Mouse (Mus musculus): ENCODE measurements around the gene Dner. TPM values are rescaled to one million over a fixed set of nuclear protein-coding genes. Genes with fewer than 3 reads are reported as not detected.
A peak's percentile ranks its signal among the peaks of the same experiment; 100 is the strongest.

Dner gene
- polyA plus RNA-seq, 1 experiment from 2014 or later, result 301 TPM

DNA sequence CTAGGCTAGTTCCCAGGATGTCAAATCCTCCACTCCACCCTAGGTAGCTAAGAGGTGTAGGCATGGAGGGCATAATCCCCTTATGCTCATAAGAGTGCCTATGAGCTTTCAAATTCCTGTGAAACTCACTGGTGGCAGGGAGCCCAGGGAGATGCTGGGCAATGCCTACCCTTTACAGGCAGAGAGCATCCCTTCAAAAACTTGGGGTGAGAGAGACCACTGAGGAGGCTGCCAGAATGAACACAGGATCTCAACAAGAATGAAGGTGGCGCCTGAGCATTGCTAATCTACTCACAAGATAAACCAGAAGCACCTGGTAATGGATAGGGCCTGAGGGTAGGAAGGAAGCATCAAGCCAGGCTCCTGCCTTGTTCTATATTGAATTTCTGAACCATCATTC, 267.7 kb downstream of the Dner start:
- WGBS, result 68% methylated on average over 1 of the region's 1 CpGs

GRCm38 (mm10) chr1:84427757-84428156, 268.3 kb downstream of the Dner start:
- WGBS, result 88% methylated on average over 11 of the region's 11 CpGs
- Histone ChIP-seq H3K4me1 (replicated peaks; ENCODE audit: control insufficient read depth, insufficient read depth, low read length) (no peaks in the 10 kb centered on the region), H3K9ac (no peak overlapping the region), H3K4me2 (replicated peaks) (no peak overlapping the region), H3K36me3 (replicated peaks; ENCODE audit: control insufficient read depth, insufficient read depth) (peaks cover 18% of the 10 kb centered on the region; the same call in 1 of the 2 replicates), H3K27me3 (ENCODE audit: control insufficient read depth, insufficient read depth, low read length) (no peaks in the 10 kb centered on the region), H3K4me3 (replicated peaks; ENCODE audit: low read length) (no peak overlapping the region), H3K27ac (no peak overlapping the region), H3K9me3 (ENCODE audit: control insufficient read depth, low read length) (no peaks in the 10 kb centered on the region)
- DNase-seq (ENCODE audit: low spot score) (no peak), ATAC-seq (ENCODE audit: low FRiP score) (no peak)

More for the DNA sequence above, 267.7 kb downstream of the Dner start:
- no peak overlapping the region for H3K9ac ChIP-seq
- DNase-seq (ENCODE audit: low spot score) (no peak), ATAC-seq (ENCODE audit: low FRiP score) (no peak)
- peaks cover 18% of the 10 kb centered on the region; the same call in 1 of the 2 replicates for H3K36me3 ChIP-seq (replicated peaks; ENCODE audit: control insufficient read depth, insufficient read depth)
- H3K9me3 ChIP-seq (ENCODE audit: control insufficient read depth, low read length), result no peaks in the 10 kb centered on the region
- H3K4me2 ChIP-seq (replicated peaks), result no peak overlapping the region
- no peak overlapping the region for H3K27ac ChIP-seq
- H3K4me3 ChIP-seq (replicated peaks; ENCODE audit: low read length), result no peak overlapping the region
- H3K27me3 ChIP-seq (ENCODE audit: control insufficient read depth, insufficient read depth, low read length), result no peaks in the 10 kb centered on the region
- no peaks in the 10 kb centered on the region for H3K4me1 ChIP-seq (replicated peaks; ENCODE audit: control insufficient read depth, insufficient read depth, low read length)

- DNase-seq (ENCODE audit: low spot score) (no peak), ATAC-seq (ENCODE audit: low FRiP score) (no peak)
- H3K4me3 ChIP-seq (replicated peaks; ENCODE audit: low read length), result no peak overlapping the region
- H3K4me1 ChIP-seq (replicated peaks; ENCODE audit: control insufficient read depth, insufficient read depth, low read length), result no peaks in the 10 kb centered on the region
- 88% methylated on average over 5 of the region's 5 CpGs for WGBS
- peaks cover 18% of the 10 kb centered on the region; the same call in 1 of the 2 replicates for H3K36me3 ChIP-seq (replicated peaks; ENCODE audit: control insufficient read depth, insufficient read depth)
- no peaks in the 10 kb centered on the region for H3K27me3 ChIP-seq (ENCODE audit: control insufficient read depth, insufficient read depth, low read length)
- no peak overlapping the region for H3K9ac ChIP-seq
- no peak overlapping the region for H3K4me2 ChIP-seq (replicated peaks)
- no peaks in the 10 kb centered on the region for H3K9me3 ChIP-seq (ENCODE audit: control insufficient read depth, low read length)
- no peak overlapping the region for H3K27ac ChIP-seq
These were observed 269.3 kb downstream of the Dner start for GRCm38 (mm10) chr1:84426679-84427078.

DNA sequence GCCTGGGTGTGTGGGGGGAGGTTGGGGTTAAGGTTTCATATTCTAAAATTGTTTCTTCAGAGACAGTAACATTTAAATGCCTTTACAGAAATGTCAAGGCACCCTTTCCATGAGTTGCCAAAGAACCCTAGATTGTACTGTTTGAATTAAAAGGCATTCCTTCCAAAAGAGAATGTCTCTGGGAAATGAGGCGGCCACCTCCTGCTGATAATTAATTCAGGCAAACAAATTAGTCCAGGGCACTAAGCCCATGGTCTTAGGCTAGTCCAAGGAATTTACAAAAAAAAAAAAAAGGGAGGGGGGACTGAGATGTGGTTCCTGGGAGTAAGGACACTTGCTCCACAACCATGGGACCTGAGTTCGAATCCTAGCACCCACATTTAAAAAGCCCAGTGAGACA, 273.1 kb downstream of the Dner start:
- Histone ChIP-seq H3K4me1 (replicated peaks; ENCODE audit: control insufficient read depth, insufficient read depth, low read length) (0 out of 2 replicates have a peak, but pooled peaks cover 4% of the 10 kb centered on the region), H3K36me3 (replicated peaks; ENCODE audit: control insufficient read depth, insufficient read depth) (peaks cover 8% of the 10 kb centered on the region; the same call in 1 of the 2 replicates), H3K4me3 (replicated peaks; ENCODE audit: low read length) (no peak overlapping the region), H3K4me2 (replicated peaks) (no peak overlapping the region), H3K27ac (no peak overlapping the region), H3K9me3 (ENCODE audit: control insufficient read depth, low read length) (no peaks in the 10 kb centered on the region), H3K27me3 (ENCODE audit: control insufficient read depth, insufficient read depth, low read length) (no peaks in the 10 kb centered on the region), H3K9ac (no peak overlapping the region)
- WGBS, result 48% methylated on average over 2 of the region's 2 CpGs
- peak; percentile 31; the same call in 1 of the 2 replicates for ATAC-seq (ENCODE audit: low FRiP score)
- no peak for DNase-seq (ENCODE audit: low spot score)

DNA sequence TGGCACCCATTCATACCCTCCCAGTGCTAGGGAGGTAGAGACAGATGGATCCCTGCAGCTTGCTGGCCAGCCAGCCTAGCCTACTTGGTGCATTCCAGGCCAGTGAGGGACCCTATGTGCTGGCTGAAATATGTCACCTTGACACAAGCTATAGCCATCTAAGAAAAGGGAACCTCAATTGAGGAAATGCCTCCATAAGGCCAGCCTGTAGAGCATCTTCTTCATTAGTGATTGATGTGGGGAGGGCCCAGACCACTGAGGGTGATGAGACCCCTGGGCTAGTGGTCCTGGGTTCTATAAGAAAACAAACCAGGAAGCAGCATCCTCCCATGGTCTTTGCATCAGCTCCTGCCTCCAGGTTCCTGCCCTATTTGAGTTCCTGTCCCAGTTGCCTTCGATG, 274.2 kb downstream of the Dner start:
- DNase-seq (ENCODE audit: low spot score) (no peak), ATAC-seq (ENCODE audit: low FRiP score) (no peak)
- H3K4me1 ChIP-seq (replicated peaks; ENCODE audit: control insufficient read depth, insufficient read depth, low read length), result 0 out of 2 replicates have a peak, but pooled peaks cover 4% of the 10 kb centered on the region
- H3K9me3 ChIP-seq (ENCODE audit: control insufficient read depth, low read length), result no peaks in the 10 kb centered on the region
- H3K27ac ChIP-seq, result no peak overlapping the region; the same call in 1 of the 2 replicates
- WGBS, result 83% methylated on average over 1 of the region's 1 CpGs
- H3K4me3 ChIP-seq (replicated peaks; ENCODE audit: low read length), result no peak overlapping the region
- H3K4me2 ChIP-seq (replicated peaks), result no peak overlapping the region
- no peak overlapping the region for H3K9ac ChIP-seq
- no peaks in the 10 kb centered on the region; the same call in 1 of the 2 replicates for H3K36me3 ChIP-seq (replicated peaks; ENCODE audit: control insufficient read depth, insufficient read depth)
- H3K27me3 ChIP-seq (ENCODE audit: control insufficient read depth, insufficient read depth, low read length), result no peaks in the 10 kb centered on the region

GRCm38 (mm10) chr1:84419416-84419815, 276.6 kb downstream of the Dner start:
- H3K9ac ChIP-seq, result no peak overlapping the region
- ATAC-seq (ENCODE audit: low FRiP score), result no peak
- DNase-seq (ENCODE audit: low spot score), result no peak
- H3K4me2 ChIP-seq (replicated peaks), result no peak overlapping the region
- no peaks in the 10 kb centered on the region for H3K27me3 ChIP-seq (ENCODE audit: control insufficient read depth, insufficient read depth, low read length)
- H3K4me3 ChIP-seq (replicated peaks; ENCODE audit: low read length), result no peak overlapping the region
- 0 out of 2 replicates have a peak, but pooled peaks cover 4% of the 10 kb centered on the region for H3K4me1 ChIP-seq (replicated peaks; ENCODE audit: control insufficient read depth, insufficient read depth, low read length)
- no peaks in the 10 kb centered on the region; the same call in 1 of the 2 replicates for H3K36me3 ChIP-seq (replicated peaks; ENCODE audit: control insufficient read depth, insufficient read depth)
- 70% methylated on average over 2 of the region's 2 CpGs for WGBS
- H3K27ac ChIP-seq, result no peak overlapping the region
- H3K9me3 ChIP-seq (ENCODE audit: control insufficient read depth, low read length), result no peaks in the 10 kb centered on the region

DNA sequence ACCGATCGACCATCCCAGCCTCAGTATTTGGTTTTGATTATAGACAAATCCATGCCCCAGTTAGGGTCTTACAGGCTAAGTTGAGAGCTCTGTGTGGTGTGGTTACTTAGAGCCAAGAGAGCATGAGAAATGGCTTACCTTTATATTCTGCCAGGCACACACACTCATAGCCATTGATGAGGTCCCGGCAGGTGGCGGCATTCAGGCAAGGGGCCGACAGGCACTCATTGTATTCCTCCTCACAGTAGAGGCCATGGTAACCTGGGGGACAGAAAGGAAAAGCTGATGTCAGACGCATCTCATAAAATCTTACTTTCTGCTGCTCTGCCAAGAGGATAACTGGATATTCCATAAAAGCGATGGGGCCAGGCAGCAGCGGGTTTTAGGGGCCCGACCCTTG, 277.5 kb downstream of the Dner start:
- WGBS, result 41% methylated on average over 9 of the region's 9 CpGs
- H3K4me2 ChIP-seq (replicated peaks), result no peak overlapping the region
- H3K9me3 ChIP-seq (ENCODE audit: control insufficient read depth, low read length), result no peaks in the 10 kb centered on the region
- no peak overlapping the region for H3K9ac ChIP-seq
- H3K27me3 ChIP-seq (ENCODE audit: control insufficient read depth, insufficient read depth, low read length), result no peaks in the 10 kb centered on the region
- H3K4me3 ChIP-seq (replicated peaks; ENCODE audit: low read length), result no peak overlapping the region
- 0 out of 2 replicates have a peak, but pooled peaks cover 4% of the 10 kb centered on the region for H3K4me1 ChIP-seq (replicated peaks; ENCODE audit: control insufficient read depth, insufficient read depth, low read length)
- ATAC-seq (ENCODE audit: low FRiP score), result no peak
- no peak for DNase-seq (ENCODE audit: low spot score)
- peaks cover 6% of the 10 kb centered on the region; the same call in 1 of the 2 replicates for H3K36me3 ChIP-seq (replicated peaks; ENCODE audit: control insufficient read depth, insufficient read depth)
- H3K27ac ChIP-seq, result no peak overlapping the region

DNA sequence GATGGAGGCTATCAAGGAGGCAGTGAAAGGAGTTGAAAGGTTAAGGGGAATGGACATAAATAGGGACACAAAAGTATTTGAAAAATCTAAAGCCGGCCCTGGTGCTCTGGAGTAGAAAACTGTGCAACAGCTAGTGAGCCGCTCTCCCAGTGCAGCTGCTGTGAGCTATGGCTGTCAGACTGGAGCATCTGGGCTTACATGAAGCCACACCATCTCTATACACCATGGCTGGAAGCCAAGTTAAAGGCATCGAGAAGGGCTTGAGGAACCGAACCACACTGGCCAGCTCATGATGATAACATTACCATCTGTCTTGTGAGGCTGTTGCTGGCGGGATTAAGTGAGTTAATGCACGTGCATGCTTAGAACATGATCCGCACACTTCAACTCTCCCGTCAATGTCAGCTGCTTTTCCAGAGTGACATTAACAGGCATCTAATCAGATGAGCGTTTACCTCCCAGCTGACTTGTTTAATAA, 278.2 kb downstream of the Dner start:
- Histone ChIP-seq H3K36me3 (replicated peaks; ENCODE audit: control insufficient read depth, insufficient read depth) (peaks cover 13% of the 10 kb centered on the region; the same call in 1 of the 2 replicates), H3K4me2 (replicated peaks) (no peak overlapping the region), H3K4me1 (replicated peaks; ENCODE audit: control insufficient read depth, insufficient read depth, low read length) (0 out of 2 replicates have a peak, but pooled peaks cover 4% of the 10 kb centered on the region), H3K4me3 (replicated peaks; ENCODE audit: low read length) (no peak overlapping the region), H3K9ac (no peak overlapping the region), H3K27me3 (ENCODE audit: control insufficient read depth, insufficient read depth, low read length) (no peaks in the 10 kb centered on the region), H3K27ac (no peak overlapping the region), H3K9me3 (ENCODE audit: control insufficient read depth, low read length) (no peaks in the 10 kb centered on the region)
- DNase-seq (ENCODE audit: low spot score) (peak; percentile 39), ATAC-seq (ENCODE audit: low FRiP score) (peak; percentile 59; the same call in 1 of the 2 replicates)
- WGBS, result 61% methylated on average over 9 of the region's 9 CpGs

DNA sequence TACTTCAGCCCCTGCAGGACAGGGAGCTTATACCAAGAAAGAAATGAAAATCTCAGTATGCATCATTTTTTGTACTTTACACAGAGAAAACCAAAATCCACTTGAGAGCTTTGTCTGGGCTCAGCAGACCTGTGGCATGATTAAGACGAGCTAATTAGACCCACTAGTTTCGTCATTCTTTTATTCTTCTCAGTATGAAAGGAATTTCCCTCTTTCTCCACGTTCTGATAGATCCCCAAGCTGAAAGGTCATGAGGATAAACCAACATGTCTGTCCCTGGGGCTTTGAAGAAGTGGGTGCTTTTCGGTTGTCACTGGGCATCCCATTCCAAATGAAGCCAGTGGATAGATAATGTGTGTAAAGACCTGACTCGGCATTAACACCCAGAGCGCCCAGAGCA, 278.7 kb downstream of the Dner start:
- WGBS, result 57% methylated on average over 6 of the region's 6 CpGs

More for the DNA sequence above, 278.7 kb downstream of the Dner start:
- Histone ChIP-seq H3K27me3 (ENCODE audit: control insufficient read depth, insufficient read depth, low read length) (no peaks in the 10 kb centered on the region), H3K9ac (no peak overlapping the region), H3K36me3 (replicated peaks; ENCODE audit: control insufficient read depth, insufficient read depth) (peaks cover 14% of the 10 kb centered on the region; the same call in 1 of the 2 replicates), H3K9me3 (ENCODE audit: control insufficient read depth, low read length) (no peaks in the 10 kb centered on the region), H3K4me3 (replicated peaks; ENCODE audit: low read length) (no peak overlapping the region), H3K4me2 (replicated peaks) (no peak overlapping the region), H3K4me1 (replicated peaks; ENCODE audit: control insufficient read depth, insufficient read depth, low read length) (0 out of 2 replicates have a peak, but pooled peaks cover 4% of the 10 kb centered on the region), H3K27ac (no peak overlapping the region)
- ATAC-seq (ENCODE audit: low FRiP score) (no peak), DNase-seq (ENCODE audit: low spot score) (no peak)
